Mouse (Mus musculus) liver, embryonic 11.5 days (tissue): Measurements from ENCODE around the gene Trim21. TPM values are rescaled to one million over a fixed set of nuclear protein-coding genes. Genes with fewer than 3 reads are reported as not detected.

ENCODE experiments used
- ATAC-seq: fragments of 200-750 bp; cut with Nextera tagmentation; replicated peaks from 2 replicates; pipeline ENCODE4 v1.8.0; 2017; ENCODE audit warnings: moderate number of reproducible peaks, mild to moderate bottlenecking, moderate TSS enrichment, moderate library complexity; ENCODE audit not compliant: low FRiP score
- DNase-seq: peaks from one replicate; pipeline ENCODE4 v3.0.0-alpha.2; 2017; ENCODE audit warnings: low spot score
- H3K27ac ChIP-seq: fragments of 300-500 bp; sonication (generic); 2 replicates; pipeline ENCODE4 v1.5.1; 2014; ENCODE audit warnings: mild to moderate bottlenecking, low read depth, low read length, control low read depth
- H3K27me3 ChIP-seq: fragments of 300-500 bp; sonication (generic); replicated peaks from 2 replicates; pipeline ENCODE4 v1.6.1; 2014; ENCODE audit warnings: low read length, mixed read lengths; ENCODE audit not compliant: control insufficient read depth, insufficient read depth
- H3K36me3 ChIP-seq: fragments of 300-500 bp; sonication (generic); 2 replicates; pipeline ENCODE4 v1.6.1; 2014; ENCODE audit warnings: mild to moderate bottlenecking, low read length, moderate library complexity, mixed read lengths; ENCODE audit not compliant: control insufficient read depth, insufficient read depth
- H3K4me1 ChIP-seq: fragments of 300-500 bp; sonication (generic); replicated peaks from 2 replicates; pipeline ENCODE4 v1.6.1; 2014; ENCODE audit warnings: low read length, mixed read lengths; ENCODE audit not compliant: control insufficient read depth, insufficient read depth
- H3K4me2 ChIP-seq: fragments of 300-500 bp; sonication (generic); 2 replicates; pipeline ENCODE4 v1.6.1; 2014; ENCODE audit warnings: mild to moderate bottlenecking, control low read depth, moderate library complexity
- H3K4me3 ChIP-seq: fragments of 300-500 bp; sonication (generic); 2 replicates; pipeline ENCODE4 v1.5.1; 2014; ENCODE audit warnings: low read depth, low read length, control low read depth
- H3K9ac ChIP-seq: fragments of 300-500 bp; sonication (generic); 2 replicates; pipeline ENCODE4 v1.6.1; 2014; ENCODE audit warnings: low read depth, low read length, control low read depth
- H3K9me3 ChIP-seq: fragments of 300-500 bp; sonication (generic); 2 replicates; pipeline ENCODE4 v1.6.1; 2016; ENCODE audit warnings: low read length, inconsistent platforms, mixed read lengths; ENCODE audit not compliant: control insufficient read depth
- WGBS: fragments of 180-500 bp; shearing (Covaris S2); extraction: QIAGEN DNeasy Blood & Tissue Kit; methylation state at CpG from one replicate; pipeline ENCODE4 v1.1.7; 2014; 5-methylcytosine and 5-hydroxymethylcytosine counted together
- polyA plus RNA-seq: library from polyadenylated mRNA; unstranded; fragments of >200 nt; fragmentation: Nextera tagmentation; extraction: Ambion mirVana; gene quantifications from 2 replicates; pipeline ENCODE4 v1.2.1, GENCODE M21; 2014

Gene Trim21
- polyA plus RNA-seq, result 0.88 and 1.3 TPM in 2 replicates

DNA sequence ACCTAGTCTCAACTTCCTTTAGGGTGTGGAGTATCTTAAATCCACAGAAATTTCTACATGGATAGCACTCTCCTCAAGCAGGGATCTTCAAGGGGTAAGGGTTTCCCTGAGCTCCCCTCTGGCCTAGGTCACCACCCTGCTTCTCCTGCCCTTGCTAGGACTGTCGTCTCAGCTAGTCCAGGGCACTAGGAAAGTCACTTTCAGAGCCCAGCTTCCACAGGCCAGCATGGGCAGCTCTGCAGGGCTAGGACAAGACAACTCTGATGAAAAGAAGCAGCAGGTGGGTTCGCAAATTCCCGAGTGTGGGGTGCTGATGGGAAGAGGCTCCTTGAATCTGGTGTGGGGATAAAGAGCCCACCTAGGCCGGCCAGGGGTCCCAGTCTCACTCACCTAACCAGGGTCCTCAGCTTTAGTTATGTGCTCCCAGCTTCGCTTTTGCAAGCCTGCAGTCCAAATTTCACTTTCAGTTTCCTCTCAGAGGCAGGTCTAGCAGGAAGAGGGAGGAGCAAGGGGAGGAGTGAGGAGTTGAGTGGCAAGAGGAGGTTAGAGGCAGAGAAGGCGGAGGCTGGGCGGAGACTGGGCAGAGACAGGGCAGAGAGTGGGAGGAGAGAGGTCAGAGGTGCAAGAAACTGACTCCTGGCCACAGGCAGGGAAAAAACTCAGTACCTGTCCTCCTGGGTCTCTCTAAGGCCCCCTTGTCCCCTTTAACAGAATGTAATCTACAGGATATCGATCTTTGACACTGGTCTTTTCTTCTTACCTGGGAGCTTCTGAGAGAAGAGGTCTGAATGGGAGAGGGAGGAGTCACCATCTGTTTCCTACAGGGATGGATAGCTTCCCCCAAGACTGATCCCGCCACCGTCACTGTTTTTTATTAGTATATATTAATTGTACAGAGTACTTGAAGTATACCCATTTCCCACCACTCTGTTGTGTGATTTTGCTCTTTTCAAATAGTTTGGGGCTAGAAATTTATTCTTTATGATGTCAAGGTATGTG is at the start of gene Trim21:
Trim21 (minus strand) TSS at position 488 of the 999 bp plus-strand sequence.
- Histone ChIP-seq H3K27ac (no peak within 1 kb of the TSS), H3K9ac (peak within 1 kb of the TSS; percentile 75), H3K36me3 (no peaks in the 10 kb centered on the region), H3K9me3 (no peaks in the 10 kb centered on the region), H3K4me2 (peak within 1 kb of the TSS; percentile 80), H3K4me3 (peak within 1 kb of the TSS; percentile 74), H3K4me1 (peaks cover 7% of the 10 kb centered on the region), H3K27me3 (no peaks in the 10 kb centered on the region)
- DNase-seq (peak; percentile 76), ATAC-seq (peak; percentile 100)
- WGBS, result 18% methylated on average over 10 of the region's 10 CpGs

DNA sequence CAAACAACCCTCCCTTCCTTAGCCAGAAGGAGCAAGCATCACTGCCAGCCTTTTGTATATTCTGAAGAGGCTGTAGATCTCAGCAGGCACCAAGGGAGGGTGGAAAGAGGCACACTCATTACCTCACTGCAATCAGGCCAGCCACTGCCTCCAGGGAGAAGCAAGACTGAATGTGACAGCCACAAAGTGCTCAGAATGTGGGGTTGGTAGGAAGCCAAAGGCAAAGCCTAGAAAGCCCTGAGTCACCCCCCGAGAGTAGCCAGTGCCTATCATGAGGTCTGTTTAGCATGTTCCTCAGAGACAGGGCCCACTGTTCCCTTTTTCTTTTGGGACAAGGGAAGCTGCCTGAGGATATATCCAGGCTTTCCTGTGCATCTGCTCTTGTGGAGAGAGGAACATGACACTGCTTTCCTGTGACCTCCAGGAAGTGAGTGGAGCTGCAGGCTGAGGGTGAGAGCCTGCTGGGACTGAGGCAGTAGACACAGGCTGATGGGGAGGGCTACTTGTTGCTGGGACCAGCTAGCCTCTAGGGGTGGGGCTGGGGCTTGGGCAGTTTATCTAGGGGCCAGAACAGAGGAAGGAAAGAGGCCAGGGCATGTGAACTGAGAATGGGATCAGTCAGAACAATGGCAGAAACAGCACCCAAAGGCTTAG is 32.2 kb upstream of the Trim21 start, which contains the start of gene Olfr552:
Olfr552 (plus strand) TSS at position 393 of the 654 bp plus-strand sequence.
- 46% methylated on average over 1 of the region's 1 CpGs for WGBS
- no peaks in the 10 kb centered on the region for H3K4me1 ChIP-seq
- no peak within 1 kb of the TSS for H3K27ac ChIP-seq
- H3K4me2 ChIP-seq, result no peak within 1 kb of the TSS
- H3K27me3 ChIP-seq, result no peaks in the 10 kb centered on the region
- no peak within 1 kb of the TSS for H3K9ac ChIP-seq
- ATAC-seq (no peak), DNase-seq (no peak)
- H3K36me3 ChIP-seq, result no peaks in the 10 kb centered on the region
- no peak within 1 kb of the TSS for H3K4me3 ChIP-seq
- no peaks in the 10 kb centered on the region for H3K9me3 ChIP-seq

GRCm38 (mm10) chr7:102591786-102592185 is 26.5 kb upstream of the Trim21 start, which contains the start of gene Olfr551:
Olfr551 (minus strand) TSS chr7:102591886.
- H3K4me2 ChIP-seq, result no peak within 1 kb of the TSS

DNA sequence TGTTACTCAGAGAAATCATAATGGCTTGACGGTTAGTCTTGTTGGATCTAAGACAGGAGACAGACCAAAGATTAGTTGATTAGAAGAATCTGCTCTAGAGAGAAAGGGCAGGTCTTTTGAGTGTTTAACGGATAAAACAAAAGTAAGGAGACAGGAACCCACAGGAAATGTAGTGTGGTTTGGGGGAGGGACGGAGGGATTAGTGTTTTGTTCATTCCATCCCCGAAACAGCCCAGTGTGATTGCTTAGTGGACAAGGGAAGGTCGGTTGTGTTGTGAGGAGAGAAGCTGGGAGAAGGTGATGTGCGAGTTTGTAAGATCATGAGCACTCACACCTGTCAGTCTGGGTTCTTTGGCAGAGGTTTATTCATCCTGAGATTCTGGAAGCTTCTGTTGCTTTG is 10.7 kb upstream of the Trim21 start:
- WGBS, result 47% methylated on average over 6 of the region's 6 CpGs
- H3K27me3 ChIP-seq, result no peaks in the 10 kb centered on the region
- no peak overlapping the region for H3K9ac ChIP-seq
- no peaks in the 10 kb centered on the region for H3K9me3 ChIP-seq
- no peaks in the 10 kb centered on the region for H3K36me3 ChIP-seq
- no peak overlapping the region for H3K27ac ChIP-seq
- DNase-seq, result no peak
- H3K4me2 ChIP-seq, result no peak overlapping the region
- no peak for ATAC-seq
- H3K4me3 ChIP-seq, result no peak overlapping the region
- no peaks in the 10 kb centered on the region for H3K4me1 ChIP-seq

More at GRCm38 (mm10) chr7:102591786-102592185, 26.5 kb upstream of the Trim21 start, which contains the start of gene Olfr551:
- H3K9ac ChIP-seq, result no peak within 1 kb of the TSS
- DNase-seq, result no peak
- no peak for ATAC-seq
- H3K4me3 ChIP-seq, result no peak within 1 kb of the TSS
- no peak within 1 kb of the TSS for H3K27ac ChIP-seq
- H3K9me3 ChIP-seq, result no peaks in the 10 kb centered on the region
- no peaks in the 10 kb centered on the region for H3K4me1 ChIP-seq
- WGBS, result 83% methylated on average over 3 of the region's 3 CpGs
- H3K36me3 ChIP-seq, result no peaks in the 10 kb centered on the region
- H3K27me3 ChIP-seq, result no peaks in the 10 kb centered on the region

- H3K9ac ChIP-seq, result no peak overlapping the region
- no peaks in the 10 kb centered on the region for H3K36me3 ChIP-seq
- DNase-seq (no peak), ATAC-seq (no peak)
- H3K4me3 ChIP-seq, result no peak overlapping the region
- H3K27ac ChIP-seq, result no peak overlapping the region
- no peaks in the 10 kb centered on the region for H3K27me3 ChIP-seq
- no peaks in the 10 kb centered on the region for H3K4me1 ChIP-seq
- no peak overlapping the region for H3K4me2 ChIP-seq
- no peaks in the 10 kb centered on the region for H3K9me3 ChIP-seq
- WGBS, result 71% methylated on average over 3 of the region's 3 CpGs
Measured at GRCm38 (mm10) chr7:102573174-102573830, 8.0 kb upstream of the Trim21 start.

GRCm38 (mm10) chr7:102571142-102571541 is 5.9 kb upstream of the Trim21 start, which contains the start of gene Olfr550:
Olfr550 (plus strand) TSS chr7:102571442.
- H3K27me3 ChIP-seq, result no peaks in the 10 kb centered on the region
- ATAC-seq (no peak), DNase-seq (no peak)
- no peak within 1 kb of the TSS for H3K9ac ChIP-seq
- no peaks in the 10 kb centered on the region for H3K9me3 ChIP-seq
- H3K4me3 ChIP-seq, result no peak within 1 kb of the TSS
- H3K27ac ChIP-seq, result no peak within 1 kb of the TSS
- no peaks in the 10 kb centered on the region for H3K4me1 ChIP-seq
- no peaks in the 10 kb centered on the region for H3K36me3 ChIP-seq
- no peak within 1 kb of the TSS for H3K4me2 ChIP-seq
- 87% methylated on average over 8 of the region's 8 CpGs for WGBS

GRCm38 (mm10) chr7:102566219-102566618 is 933 bp upstream of the Trim21 start:
- no peak for ATAC-seq
- Histone ChIP-seq H3K4me2 (no peak overlapping the region), H3K27ac (no peak overlapping the region), H3K36me3 (no peaks in the 10 kb centered on the region), H3K27me3 (no peaks in the 10 kb centered on the region), H3K9ac (no peak overlapping the region), H3K9me3 (no peaks in the 10 kb centered on the region), H3K4me1 (peaks cover 7% of the 10 kb centered on the region), H3K4me3 (no peak overlapping the region)
- DNase-seq, result no peak
- WGBS, result 84% methylated on average over 4 of the region's 4 CpGs

- WGBS, result 76% methylated on average over 3 of the region's 3 CpGs
- H3K4me1 ChIP-seq, result no peaks in the 10 kb centered on the region
- no peaks in the 10 kb centered on the region for H3K9me3 ChIP-seq
- H3K9ac ChIP-seq, result no peak overlapping the region
- H3K36me3 ChIP-seq, result no peaks in the 10 kb centered on the region
- H3K4me3 ChIP-seq, result no peak overlapping the region
- no peak overlapping the region for H3K4me2 ChIP-seq
- H3K27me3 ChIP-seq, result no peaks in the 10 kb centered on the region
- H3K27ac ChIP-seq, result no peak overlapping the region
- ATAC-seq (no peak), DNase-seq (no peak)
Measured at GRCm38 (mm10) chr7:102553279-102553678, 12.0 kb downstream of the Trim21 start.
